Mouse (Mus musculus) spleen, adult 2 months (tissue): ENCODE data around the gene Golga2.
"Not testable (repeated sequence)": the region's sequence is repeated elsewhere in the genome, so short reads cannot be mapped to it uniquely, and the experiment has no call there.

ENCODE experiments used
- CTCF ChIP-seq: fragments of 200-500 bp; IDR thresholded peaks from 2 replicates; pipeline ENCODE4 v1.5.1; 2011; ENCODE audit warnings: mild to moderate bottlenecking, inconsistent platforms; ENCODE audit not compliant: insufficient read depth, insufficient read length, insufficient replicate concordance; ENCODE audit errors: extremely low read depth
- POLR2A ChIP-seq: fragments of 200-500 bp; IDR thresholded peaks from 2 replicates; pipeline ENCODE4 v1.6.1; 2011; ENCODE audit warnings: low read depth, low read length, inconsistent platforms

DNA sequence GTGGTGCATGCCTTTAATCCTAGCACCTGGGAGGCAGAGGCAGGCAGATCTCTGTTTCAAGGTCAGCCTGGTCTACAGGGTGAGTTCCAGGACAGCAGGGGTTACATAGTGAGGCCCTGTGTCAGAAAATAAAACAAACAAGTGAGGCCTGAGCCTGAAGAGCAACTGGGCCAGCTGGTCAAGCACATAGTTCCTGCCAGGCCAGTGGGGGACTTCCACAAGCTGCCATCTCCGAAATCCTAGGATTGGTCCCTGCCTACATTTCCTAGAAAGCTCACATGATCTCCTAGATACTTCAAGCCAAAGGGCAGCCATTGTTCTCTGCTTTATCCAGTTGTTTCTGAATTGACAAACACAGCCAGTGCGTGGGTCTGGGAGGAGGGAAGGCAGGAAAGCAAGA, 8.7 kb downstream of the Golga2 start:
- TF ChIP-seq CTCF, POLR2A: not testable (repeated sequence)
